Mouse (Mus musculus): ENCODE results near the gene Tmem107.

- TF ChIP-seq SMC3 (IDR thresholded peaks at IDR 0.05; ENCODE audit: low read depth, low read length) (no peak), MAFK (IDR thresholded peaks at IDR 0.05; ENCODE audit: insufficient replicate concordance, low read length) (no peak), ZC3H11A (IDR thresholded peaks at IDR 0.05; ENCODE audit: low read depth, low read length) (no peak), USF1 (IDR thresholded peaks at IDR 0.05; ENCODE audit: low read depth, low read length) (no peak), CTCF (conservative IDR thresholded peaks at IDR 0.05 in 1 of 2, IDR thresholded peaks at IDR 0.05 in 1 of 2; ENCODE audit: low read depth in 2 of 2, low read length in 2 of 2) (no peak), POLR2A (IDR thresholded peaks at IDR 0.05; ENCODE audit: low read depth, low read length) (no peak), NELFE (IDR thresholded peaks at IDR 0.05; ENCODE audit: low read depth, low read length) (no peak), IRF4 (IDR thresholded peaks at IDR 0.05; ENCODE audit: low read depth, low read length) (no peak; the same call in 1 of the 2 replicates), TCF12 (IDR thresholded peaks at IDR 0.05; ENCODE audit: low read depth, low read length) (no peak), CHD1 (IDR thresholded peaks at IDR 0.05; ENCODE audit: low read depth, low read length) (no peak; the same call in 1 of the 2 replicates), EP300 (IDR thresholded peaks at IDR 0.05; ENCODE audit: low read length) (no peak), MYC (IDR thresholded peaks at IDR 0.05; ENCODE audit: low read depth, low read length) (no peak), RCOR1 (conservative IDR thresholded peaks at IDR 0.05; ENCODE audit: low read depth, low read length) (no peak)
Measured at GRCm38 (mm10) chr11:69121741-69122335, 51.2 kb downstream of the Tmem107 start.
